Mouse (Mus musculus): ENCODE data around the gene Gm5108.

Gm5108 gene

DNA sequence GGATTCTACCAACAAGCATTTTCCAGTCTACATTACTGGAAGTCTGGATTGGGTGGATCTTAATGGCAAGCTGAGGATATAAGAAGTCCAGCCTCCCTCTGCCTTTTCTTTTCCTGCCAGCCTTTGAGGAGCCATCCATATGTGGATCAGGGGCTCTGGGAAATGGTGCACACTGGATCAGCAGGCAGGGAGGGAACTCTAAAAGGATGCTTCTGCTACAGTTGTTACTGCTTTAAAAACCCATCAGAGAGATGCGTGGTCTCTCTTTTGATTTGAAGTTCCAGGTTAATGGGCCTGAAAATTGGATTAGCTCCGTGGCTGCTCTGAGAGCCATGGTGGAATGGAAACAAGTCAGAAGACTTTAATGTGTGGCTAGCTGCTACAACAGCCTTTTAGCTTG, 62.4 kb downstream of the Gm5108 start:
- TF ChIP-seq POU5F1 (IDR thresholded peaks at IDR 0.05; ENCODE audit: borderline replicate concordance, low read length) (no peak), NANOG (IDR thresholded peaks at IDR 0.05; ENCODE audit: borderline replicate concordance, low read length) (peak; percentile 13; the same call in 1 of the 2 replicates), CTCF (conservative IDR thresholded peaks at IDR 0.05; ENCODE audit: low read length) (no peak)
- Histone ChIP-seq H3K9me3 (ENCODE audit: low read length) (no peaks in the 10 kb centered on the region), H3K36me3 (ENCODE audit: insufficient read depth, low read length) (no peaks in the 10 kb centered on the region), H3K27me3 (ENCODE audit: insufficient read depth, low read length) (no peaks in the 10 kb centered on the region), H3K4me1 (replicated peaks; ENCODE audit: low read depth, low read length) (no peaks in the 10 kb centered on the region), H3K4me3 (replicated peaks; ENCODE audit: low read length) (no peak overlapping the region)

DNA sequence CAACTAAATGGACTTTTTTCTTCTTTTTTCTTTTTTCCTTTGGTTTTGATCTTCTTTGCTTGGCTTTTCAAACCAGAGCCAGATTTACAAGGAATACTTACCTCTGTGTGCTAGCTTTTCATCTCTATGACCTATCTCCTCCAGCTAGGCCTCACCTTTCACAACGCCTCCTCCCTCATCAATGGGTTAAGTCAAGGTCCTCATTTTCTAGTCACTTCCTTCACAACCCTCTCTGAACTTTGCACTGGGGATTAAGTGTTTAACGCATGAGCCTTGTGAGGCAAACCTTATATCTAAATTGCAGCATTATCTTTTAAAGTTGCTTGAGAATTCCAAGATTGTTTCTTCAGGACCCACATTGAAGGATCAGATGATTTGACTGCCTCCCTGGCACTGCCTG, 63.0 kb downstream of the Gm5108 start:
- H3K4me3 ChIP-seq (replicated peaks; ENCODE audit: low read length) = no peak overlapping the region
- TF ChIP-seq POU5F1 (IDR thresholded peaks at IDR 0.05; ENCODE audit: borderline replicate concordance, low read length) (no peak), NANOG (IDR thresholded peaks at IDR 0.05; ENCODE audit: borderline replicate concordance, low read length) (no peak), CTCF (conservative IDR thresholded peaks at IDR 0.05; ENCODE audit: low read length) (no peak)
- H3K4me1 ChIP-seq (replicated peaks; ENCODE audit: low read depth, low read length) = no peaks in the 10 kb centered on the region
- H3K27me3 ChIP-seq (ENCODE audit: insufficient read depth, low read length) = no peaks in the 10 kb centered on the region
- no peaks in the 10 kb centered on the region for H3K36me3 ChIP-seq (ENCODE audit: insufficient read depth, low read length)
- H3K9me3 ChIP-seq (ENCODE audit: low read length) = no peaks in the 10 kb centered on the region

DNA sequence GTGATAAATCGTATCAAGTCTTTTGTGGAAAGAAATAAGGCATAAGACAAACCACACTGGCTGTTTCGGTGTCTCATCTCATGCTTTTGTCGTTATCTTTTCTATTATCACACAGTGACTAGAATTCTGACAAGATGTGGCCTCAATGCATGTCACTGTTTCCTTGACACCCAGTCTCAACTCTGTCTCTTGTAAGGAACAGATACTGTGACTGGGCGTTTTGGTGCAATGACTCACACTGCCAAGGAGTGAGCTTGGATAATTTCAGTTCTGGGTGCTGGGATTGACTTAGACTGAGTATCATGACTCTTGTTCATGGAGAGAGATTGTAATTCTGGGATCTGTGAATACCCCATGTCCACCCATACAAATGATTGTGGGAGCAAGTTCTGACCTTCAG, 65.6 kb downstream of the Gm5108 start:
- H3K9me3 ChIP-seq (ENCODE audit: low read length) = no peaks in the 10 kb centered on the region
- no peaks in the 10 kb centered on the region for H3K4me1 ChIP-seq (replicated peaks; ENCODE audit: low read depth, low read length)
- no peak overlapping the region for H3K4me3 ChIP-seq (replicated peaks; ENCODE audit: low read length)
- no peaks in the 10 kb centered on the region for H3K36me3 ChIP-seq (ENCODE audit: insufficient read depth, low read length)
- H3K27me3 ChIP-seq (ENCODE audit: insufficient read depth, low read length) = no peaks in the 10 kb centered on the region
- TF ChIP-seq CTCF (conservative IDR thresholded peaks at IDR 0.05; ENCODE audit: low read length) = no peak
- TF ChIP-seq POU5F1 (IDR thresholded peaks at IDR 0.05; ENCODE audit: borderline replicate concordance, low read length) = no peak
- TF ChIP-seq NANOG (IDR thresholded peaks at IDR 0.05; ENCODE audit: borderline replicate concordance, low read length) = no peak

DNA sequence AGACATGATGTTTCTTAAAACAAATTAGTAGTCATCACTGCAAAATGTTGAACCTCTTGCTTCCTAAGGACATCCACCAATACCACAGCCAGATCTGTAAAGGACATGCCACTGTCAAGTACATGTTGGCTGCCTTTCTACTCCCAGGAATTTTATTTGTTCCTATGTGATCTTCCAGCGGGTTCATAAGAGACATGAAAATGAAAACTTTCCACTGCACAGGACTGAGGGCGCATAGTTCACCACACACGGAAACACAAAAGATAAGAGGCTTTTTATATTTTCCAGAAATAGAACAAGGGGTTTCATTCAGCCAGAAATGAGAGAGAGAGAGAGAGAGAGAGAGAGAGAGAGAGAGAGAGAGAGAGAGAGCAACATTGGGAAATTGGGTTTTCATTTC, 70.1 kb downstream of the Gm5108 start:
- TF ChIP-seq NANOG (IDR thresholded peaks at IDR 0.05; ENCODE audit: borderline replicate concordance, low read length) (no peak), POU5F1 (IDR thresholded peaks at IDR 0.05; ENCODE audit: borderline replicate concordance, low read length) (no peak), CTCF (conservative IDR thresholded peaks at IDR 0.05; ENCODE audit: low read length) (no peak)
- 0 out of 2 replicates have a peak, but pooled peaks cover 4% of the 10 kb centered on the region for H3K27me3 ChIP-seq (ENCODE audit: insufficient read depth, low read length)
- H3K4me3 ChIP-seq (replicated peaks; ENCODE audit: low read length) = no peak overlapping the region
- no peaks in the 10 kb centered on the region for H3K4me1 ChIP-seq (replicated peaks; ENCODE audit: low read depth, low read length)
- H3K36me3 ChIP-seq (ENCODE audit: insufficient read depth, low read length) = no peaks in the 10 kb centered on the region
- no peaks in the 10 kb centered on the region for H3K9me3 ChIP-seq (ENCODE audit: low read length)

DNA sequence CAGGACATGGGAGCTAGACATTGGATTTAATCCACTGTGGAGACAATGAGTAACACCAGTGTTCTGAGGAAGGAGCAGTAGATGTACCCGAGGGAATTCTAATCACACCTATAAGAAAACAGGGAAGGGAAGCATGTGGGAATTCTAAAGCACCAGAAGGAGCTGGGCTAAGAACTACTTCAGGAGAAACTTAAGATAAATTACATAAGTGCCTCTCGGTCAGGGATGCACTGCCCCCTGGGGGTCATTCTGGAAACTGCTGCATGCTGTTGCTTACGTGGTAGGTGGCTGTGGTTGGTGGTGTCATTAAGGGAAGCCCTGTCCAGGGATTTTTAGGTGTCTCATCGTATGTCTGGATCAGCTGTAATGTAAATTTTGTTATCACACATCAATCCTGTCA, 71.1 kb downstream of the Gm5108 start:
- TF ChIP-seq CTCF (conservative IDR thresholded peaks at IDR 0.05; ENCODE audit: low read length) (peak; percentile 77), POU5F1 (IDR thresholded peaks at IDR 0.05; ENCODE audit: borderline replicate concordance, low read length) (no peak), NANOG (IDR thresholded peaks at IDR 0.05; ENCODE audit: borderline replicate concordance, low read length) (no peak)
- Histone ChIP-seq H3K27me3 (ENCODE audit: insufficient read depth, low read length) (0 out of 2 replicates have a peak, but pooled peaks cover 4% of the 10 kb centered on the region), H3K4me1 (replicated peaks; ENCODE audit: low read depth, low read length) (no peaks in the 10 kb centered on the region), H3K36me3 (ENCODE audit: insufficient read depth, low read length) (no peaks in the 10 kb centered on the region), H3K9me3 (ENCODE audit: low read length) (no peaks in the 10 kb centered on the region), H3K4me3 (replicated peaks; ENCODE audit: low read length) (no peak overlapping the region)

DNA sequence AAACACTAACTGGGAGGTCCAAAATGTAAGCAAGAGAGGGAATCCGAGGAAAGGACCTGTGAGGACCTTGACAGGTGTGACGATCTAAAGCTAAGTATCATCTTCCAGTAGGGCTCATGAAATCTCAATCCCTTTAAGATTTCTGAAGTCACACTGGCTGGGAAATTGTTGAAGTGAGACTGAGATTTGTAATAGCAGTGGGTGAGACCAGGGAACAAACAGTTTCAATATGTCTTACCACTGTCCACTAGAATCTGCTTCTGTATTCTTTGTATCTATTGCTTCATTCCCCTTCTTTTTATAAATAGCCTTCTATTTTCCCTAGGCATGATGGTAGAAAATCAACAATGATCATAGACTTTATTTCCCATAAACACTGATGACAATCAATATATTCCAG, 79.4 kb downstream of the Gm5108 start:
- Histone ChIP-seq H3K27me3 (ENCODE audit: insufficient read depth, low read length) (no peaks in the 10 kb centered on the region), H3K9me3 (ENCODE audit: low read length) (no peaks in the 10 kb centered on the region), H3K36me3 (ENCODE audit: insufficient read depth, low read length) (no peaks in the 10 kb centered on the region), H3K4me1 (replicated peaks; ENCODE audit: low read depth, low read length) (no peaks in the 10 kb centered on the region), H3K4me3 (replicated peaks; ENCODE audit: low read length) (no peak overlapping the region)
- no peak for TF ChIP-seq POU5F1 (IDR thresholded peaks at IDR 0.05; ENCODE audit: borderline replicate concordance, low read length)

Measured in E14TG2a.4 (cell line).